Mouse (Mus musculus): ENCODE measurements at regions not wholly inside any gene's neighbourhood (a gene's known extent, or its start where the extent isn't known, plus 50 kb on each side); places are given as distances from the start of the nearest gene placed in this dataset.

GRCm38 (mm10) chr4:30776816-30777442 lies 1187.0 kb upstream of the Map3k7 start:
- no peak for DNase-seq (ENCODE audit: low read depth, low spot score)

GRCm38 (mm10) chr4:30781649-30782048 lies 1182.2 kb upstream of the Map3k7 start:
- DNase-seq (ENCODE audit: low read depth, low spot score): no peak

GRCm38 (mm10) chr4:30789976-30790657 lies 1173.8 kb upstream of the Map3k7 start:
- DNase-seq (ENCODE audit: low read depth, low spot score): no peak

DNA sequence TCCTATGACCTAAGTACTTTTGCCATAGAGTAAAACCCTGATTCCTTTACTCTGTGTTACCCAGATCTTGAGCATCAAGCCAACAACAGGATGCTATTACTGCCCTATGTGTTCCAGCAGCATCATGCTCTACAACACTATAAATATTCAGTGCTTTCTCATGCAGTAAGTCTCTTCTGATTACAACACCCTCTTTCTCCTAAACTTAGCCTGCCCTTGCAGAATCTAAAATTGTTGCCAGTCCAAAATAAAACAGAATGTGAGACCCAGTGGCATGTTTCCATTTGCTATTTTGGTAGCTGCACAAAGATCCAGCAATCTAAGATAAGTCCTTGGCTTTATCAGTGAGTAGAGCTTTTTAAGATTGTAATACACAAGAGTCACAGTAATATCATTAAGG lies 1154.1 kb upstream of the Map3k7 start:
- peak; percentile 8 for DNase-seq (ENCODE audit: low read depth, low spot score)

GRCm38 (mm10) chr4:30855361-30856056 lies 1108.4 kb upstream of the Map3k7 start:
- DNase-seq (ENCODE audit: low read depth, low spot score): no peak

DNA sequence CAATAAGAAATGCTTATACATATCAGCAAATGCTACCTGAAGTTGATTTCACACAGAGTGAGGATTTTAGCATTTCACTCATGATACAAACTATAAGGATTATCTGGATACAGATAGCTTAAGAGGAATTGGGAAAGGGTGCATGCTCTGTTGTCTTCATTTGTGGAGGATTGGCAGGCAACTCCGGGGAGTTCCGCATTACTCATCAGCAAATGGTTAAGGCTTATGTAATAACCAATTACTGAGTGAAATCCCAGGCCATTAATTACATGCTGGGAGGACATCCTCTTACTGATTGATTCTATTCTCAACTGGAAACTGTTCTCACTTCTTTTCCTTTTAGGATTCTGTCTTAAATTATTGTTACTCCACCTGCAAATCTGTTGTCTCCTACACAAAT lies 1058.9 kb upstream of the Map3k7 start:
- no peak for DNase-seq (ENCODE audit: low read depth, low spot score)

DNA sequence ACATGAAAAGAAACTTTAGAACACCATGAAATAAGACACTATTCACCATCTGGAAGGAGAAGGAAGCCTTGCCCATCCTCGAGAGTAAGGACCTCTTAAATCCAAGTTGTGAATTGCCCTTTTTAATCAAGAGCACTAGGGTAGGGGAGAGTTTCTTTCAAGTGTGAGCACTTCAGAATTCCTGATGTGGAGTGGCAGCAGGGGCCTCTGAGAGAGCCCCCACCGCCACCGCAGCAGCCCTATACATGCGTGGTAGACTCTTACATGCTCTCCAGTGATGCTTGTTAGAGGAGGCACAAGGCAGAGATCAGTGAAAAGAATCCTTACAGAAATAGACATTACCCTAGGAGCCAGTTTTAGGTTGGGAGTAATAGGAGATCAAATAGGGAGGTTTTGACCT lies 1041.0 kb upstream of the Map3k7 start:
- DNase-seq (ENCODE audit: low read depth, low spot score): no peak

DNA sequence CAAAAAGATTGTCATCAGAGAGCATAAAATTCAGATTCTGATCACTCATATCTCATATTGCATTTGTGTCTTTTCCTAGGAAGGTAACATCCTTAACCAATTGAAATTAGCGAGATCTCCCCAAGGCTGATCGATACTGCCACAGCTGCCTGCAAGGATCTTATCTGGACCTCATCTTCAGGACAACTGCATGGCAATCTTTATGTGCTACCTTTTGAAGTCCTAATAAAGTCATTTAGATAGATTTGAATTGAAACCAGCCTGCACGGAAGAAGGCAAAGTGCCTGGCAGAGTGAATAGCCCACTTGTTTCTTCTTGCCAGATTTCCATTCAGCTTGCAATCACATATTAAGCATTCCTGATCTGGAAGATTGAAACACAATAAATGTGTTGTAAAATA lies 1031.5 kb upstream of the Map3k7 start:
- DNase-seq (ENCODE audit: low read depth, low spot score): no peak

- DNase-seq (ENCODE audit: low read depth, low spot score): peak; percentile 18
Measured at GRCm38 (mm10) chr4:30933030-30933987, 1030.6 kb upstream of the Map3k7 start.

- peak; percentile 10 for DNase-seq (ENCODE audit: low read depth, low spot score)
Measured at GRCm38 (mm10) chr4:30983611-30984010, 980.3 kb upstream of the Map3k7 start.

GRCm38 (mm10) chr4:31012006-31012405 lies 951.9 kb upstream of the Map3k7 start:
- DNase-seq (ENCODE audit: low read depth, low spot score): no peak

GRCm38 (mm10) chr4:31052077-31052677 lies 911.7 kb upstream of the Map3k7 start:
- peak; percentile 24 for DNase-seq (ENCODE audit: low read depth, low spot score)

GRCm38 (mm10) chr4:31076236-31076635 lies 887.7 kb upstream of the Map3k7 start:
- DNase-seq (ENCODE audit: low read depth, low spot score): peak; percentile 39

- DNase-seq (ENCODE audit: low read depth, low spot score): no peak
Measured at GRCm38 (mm10) chr4:31121586-31121985, 842.3 kb upstream of the Map3k7 start.

DNA sequence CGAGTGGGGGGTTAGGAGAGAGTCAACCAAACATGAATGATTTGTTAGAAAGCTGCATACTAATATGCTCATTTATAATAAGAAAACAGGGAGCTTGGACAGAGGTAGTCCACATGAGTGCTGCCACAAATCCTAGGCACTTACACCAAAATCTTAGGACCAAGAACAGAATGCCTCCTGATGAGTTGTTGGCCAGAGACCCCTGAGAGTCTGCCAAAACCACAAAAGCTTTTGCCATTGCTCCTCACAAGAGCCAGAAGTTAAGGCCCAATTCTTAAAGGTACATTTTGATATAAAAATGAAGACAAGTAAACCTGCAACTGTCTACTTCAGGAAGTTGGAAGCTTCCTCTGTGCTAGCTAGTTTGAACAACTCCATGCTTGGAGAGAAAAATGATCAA lies 820.7 kb upstream of the Map3k7 start:
- no peak for DNase-seq (ENCODE audit: low read depth, low spot score)

- DNase-seq (ENCODE audit: low read depth, low spot score): no peak
Measured at GRCm38 (mm10) chr4:31167431-31167830, 796.5 kb upstream of the Map3k7 start.

GRCm38 (mm10) chr4:31168357-31168756 lies 795.5 kb upstream of the Map3k7 start:
- DNase-seq (ENCODE audit: low read depth, low spot score): no peak

- no peak for DNase-seq (ENCODE audit: low read depth, low spot score)
Measured at GRCm38 (mm10) chr4:31171190-31171589, 792.7 kb upstream of the Map3k7 start.

DNA sequence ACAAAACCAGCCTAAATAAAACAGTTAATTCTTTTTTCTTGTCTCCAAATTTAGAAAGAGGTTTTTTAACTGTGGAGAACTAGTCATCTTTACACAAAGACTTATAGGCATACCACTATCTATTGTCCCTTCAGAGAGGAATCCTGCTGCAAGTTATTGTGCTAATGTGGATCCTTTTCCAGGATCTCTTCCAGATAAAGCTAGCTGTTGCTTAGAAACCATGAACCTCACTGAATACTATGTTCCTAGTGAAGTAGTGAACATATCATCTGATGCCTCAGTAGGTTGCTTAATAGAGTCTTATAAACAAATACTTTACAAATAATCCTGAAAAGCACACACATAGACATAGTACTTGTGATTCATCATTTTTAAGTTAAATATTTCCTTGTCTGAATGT lies 766.0 kb upstream of the Map3k7 start:
- DNase-seq (ENCODE audit: low read depth, low spot score): no peak

DNA sequence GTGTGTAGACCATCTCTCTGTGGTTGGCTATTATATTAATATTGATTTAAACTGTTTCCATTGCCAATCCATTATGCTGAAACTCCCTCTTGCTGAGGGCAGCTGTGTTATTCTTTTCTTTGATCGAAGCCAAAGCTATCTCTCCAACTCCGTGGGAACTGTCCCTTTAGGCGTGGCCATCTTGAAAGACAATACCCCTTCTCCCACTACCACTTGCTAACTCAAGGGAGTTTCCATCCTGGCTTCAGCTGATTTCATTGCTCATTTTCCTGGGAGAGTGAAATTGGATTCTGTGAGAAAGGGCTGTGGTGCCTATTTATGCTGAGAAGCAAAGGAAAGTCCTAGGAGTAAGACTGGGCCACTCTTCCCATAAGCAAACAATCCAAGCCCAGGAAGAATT lies 760.6 kb upstream of the Map3k7 start:
- DNase-seq (ENCODE audit: low read depth, low spot score): no peak

- DNase-seq (ENCODE audit: low read depth, low spot score): peak; percentile 43
Measured at GRCm38 (mm10) chr4:31205332-31205970, 758.4 kb upstream of the Map3k7 start.

All from brain, embryonic 18.5 days (tissue).